Mouse (Mus musculus): ENCODE results near the gene Itih3.
A peak's percentile ranks its signal among the peaks of the same experiment; 100 is the strongest.

- TF ChIP-seq CTCF (IDR thresholded peaks at IDR 0.05; ENCODE audit: low read depth), result no peak
- TF ChIP-seq EP300 (IDR thresholded peaks at IDR 0.05; ENCODE audit: low read depth), result peak; percentile 65; the same call in 1 of the 2 replicates
These were observed 44.5 kb downstream of the Itih3 start, which contains the start of gene Mustn1 for GRCm38 (mm10) chr14:30878958-30879571.
